Mouse (Mus musculus) right cerebral cortex, postnatal 25 days (tissue): ENCODE results near the gene AU040320.

ENCODE experiments used
- DNase-seq: peaks from one replicate; pipeline ENCODE4 v3.0.0; 2022

The AU040320 gene

GRCm38 (mm10) chr4:126868699-126869098 is 115.4 kb downstream of the AU040320 start:
- DNase-seq, result no peak

- no peak for DNase-seq
Observed at GRCm38 (mm10) chr4:126872717-126873116, 119.4 kb downstream of the AU040320 start.

- DNase-seq, result no peak
Observed at GRCm38 (mm10) chr4:126879560-126880275, 126.4 kb downstream of the AU040320 start.

GRCm38 (mm10) chr4:126883602-126884001 is 130.3 kb downstream of the AU040320 start:
- DNase-seq, result no peak

GRCm38 (mm10) chr4:126885953-126886352 is 132.6 kb downstream of the AU040320 start:
- DNase-seq, result no peak

GRCm38 (mm10) chr4:126889879-126890278 is 136.5 kb downstream of the AU040320 start:
- DNase-seq, result no peak
